Mouse (Mus musculus): ENCODE results near the gene Fam83f. TPM values are rescaled to one million over a fixed set of nuclear protein-coding genes. Genes with fewer than 3 reads are reported as not detected.
A peak's percentile ranks its signal among the peaks of the same experiment; 100 is the strongest.

The Fam83f gene
- polyA plus RNA-seq, 1 experiment from 2014 or later = 6.3 TPM

- H3K4me3 ChIP-seq (ENCODE audit: low read depth, low read length) = 0 out of 2 replicates have a peak overlapping the region, but pooled peaks have one; percentile 16
- H3K27ac ChIP-seq (ENCODE audit: low read depth) = peak overlapping the region; percentile 73
- WGBS = 27% methylated on average over 18 of the region's 18 CpGs
- ATAC-seq (replicated peaks; ENCODE audit: low FRiP score, low TSS enrichment, low read depth) = no peak
- no peaks in the 10 kb centered on the region for H3K27me3 ChIP-seq (replicated peaks; ENCODE audit: control insufficient read depth, insufficient read depth, low read length)
- H3K4me2 ChIP-seq (ENCODE audit: low read length) = peak overlapping the region; percentile 45
- no peaks in the 10 kb centered on the region for H3K9me3 ChIP-seq (ENCODE audit: control insufficient read depth, low read length)
- no peaks in the 10 kb centered on the region for H3K36me3 ChIP-seq (ENCODE audit: control insufficient read depth, insufficient read depth, low read length)
- H3K4me1 ChIP-seq (replicated peaks; ENCODE audit: control insufficient read depth, insufficient read depth, low read length) = peaks cover 26% of the 10 kb centered on the region
- peak; percentile 94 for DNase-seq (ENCODE audit: low spot score)
- H3K9ac ChIP-seq (ENCODE audit: low read length) = no peak overlapping the region
These were observed 34.3 kb downstream of the Fam83f start for GRCm38 (mm10) chr15:80705828-80706549.

GRCm38 (mm10) chr15:80706596-80706995 lies 34.9 kb downstream of the Fam83f start:
- Histone ChIP-seq H3K9me3 (ENCODE audit: control insufficient read depth, low read length) (no peaks in the 10 kb centered on the region), H3K4me3 (ENCODE audit: low read depth, low read length) (0 out of 2 replicates have a peak overlapping the region, but pooled peaks have one; percentile 16), H3K4me1 (replicated peaks; ENCODE audit: control insufficient read depth, insufficient read depth, low read length) (peaks cover 26% of the 10 kb centered on the region), H3K9ac (ENCODE audit: low read length) (no peak overlapping the region), H3K4me2 (ENCODE audit: low read length) (peak overlapping the region; percentile 45), H3K36me3 (ENCODE audit: control insufficient read depth, insufficient read depth, low read length) (no peaks in the 10 kb centered on the region), H3K27ac (ENCODE audit: low read depth) (peak overlapping the region; percentile 73), H3K27me3 (replicated peaks; ENCODE audit: control insufficient read depth, insufficient read depth, low read length) (no peaks in the 10 kb centered on the region)
- ATAC-seq (replicated peaks; ENCODE audit: low FRiP score, low TSS enrichment, low read depth) (no peak), DNase-seq (ENCODE audit: low spot score) (no peak)
- WGBS = 21% methylated on average over 11 of the region's 11 CpGs

GRCm38 (mm10) chr15:80707088-80707487 lies 35.4 kb downstream of the Fam83f start:
- Histone ChIP-seq H3K4me3 (ENCODE audit: low read depth, low read length) (no peak overlapping the region), H3K4me2 (ENCODE audit: low read length) (peak overlapping the region; percentile 45), H3K36me3 (ENCODE audit: control insufficient read depth, insufficient read depth, low read length) (no peaks in the 10 kb centered on the region), H3K27me3 (replicated peaks; ENCODE audit: control insufficient read depth, insufficient read depth, low read length) (no peaks in the 10 kb centered on the region), H3K9ac (ENCODE audit: low read length) (no peak overlapping the region), H3K4me1 (replicated peaks; ENCODE audit: control insufficient read depth, insufficient read depth, low read length) (peaks cover 27% of the 10 kb centered on the region), H3K27ac (ENCODE audit: low read depth) (peak overlapping the region; percentile 73), H3K9me3 (ENCODE audit: control insufficient read depth, low read length) (no peaks in the 10 kb centered on the region)
- no peak for DNase-seq (ENCODE audit: low spot score)
- no peak for ATAC-seq (replicated peaks; ENCODE audit: low FRiP score, low TSS enrichment, low read depth)
- 47% methylated on average over 8 of the region's 8 CpGs for WGBS

- H3K9ac ChIP-seq (ENCODE audit: low read length) = no peak overlapping the region
These were observed 37.9 kb downstream of the Fam83f start for GRCm38 (mm10) chr15:80709593-80709992.

DNA sequence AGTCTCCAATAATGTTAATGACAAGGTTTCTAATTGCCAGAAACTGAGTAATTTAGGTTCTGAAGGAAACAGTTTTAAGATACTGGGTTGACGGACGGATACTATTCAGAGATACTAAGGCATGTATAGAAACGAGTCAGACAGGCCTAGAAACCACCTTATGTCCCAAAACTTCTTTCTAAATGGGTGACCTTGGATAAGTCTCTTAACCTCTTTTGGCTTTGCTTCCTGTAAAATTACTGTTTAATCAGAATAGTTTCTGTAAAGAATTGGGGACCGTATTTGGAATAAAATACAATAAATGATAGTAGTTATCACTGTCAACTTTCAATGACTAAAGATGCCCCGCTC lies 38.6 kb downstream of the Fam83f start:
- H3K36me3 ChIP-seq (ENCODE audit: control insufficient read depth, insufficient read depth, low read length) = no peaks in the 10 kb centered on the region
- 13% methylated on average over 5 of the region's 5 CpGs for WGBS
- H3K4me3 ChIP-seq (ENCODE audit: low read depth, low read length) = peak overlapping the region; percentile 96
- no peak for DNase-seq (ENCODE audit: low spot score)
- H3K4me1 ChIP-seq (replicated peaks; ENCODE audit: control insufficient read depth, insufficient read depth, low read length) = peaks cover 33% of the 10 kb centered on the region
- no peak for ATAC-seq (replicated peaks; ENCODE audit: low FRiP score, low TSS enrichment, low read depth)
- no peaks in the 10 kb centered on the region for H3K27me3 ChIP-seq (replicated peaks; ENCODE audit: control insufficient read depth, insufficient read depth, low read length)
- no peaks in the 10 kb centered on the region for H3K9me3 ChIP-seq (ENCODE audit: control insufficient read depth, low read length)
- peak overlapping the region; percentile 95; the same call in 1 of the 2 replicates for H3K27ac ChIP-seq (ENCODE audit: low read depth)
- H3K9ac ChIP-seq (ENCODE audit: low read length) = no peak overlapping the region; the same call in 1 of the 2 replicates
- peak overlapping the region; percentile 60 for H3K4me2 ChIP-seq (ENCODE audit: low read length)

More at GRCm38 (mm10) chr15:80709593-80709992, 37.9 kb downstream of the Fam83f start:
- Histone ChIP-seq H3K36me3 (ENCODE audit: control insufficient read depth, insufficient read depth, low read length) (no peaks in the 10 kb centered on the region), H3K4me1 (replicated peaks; ENCODE audit: control insufficient read depth, insufficient read depth, low read length) (peaks cover 33% of the 10 kb centered on the region), H3K27ac (ENCODE audit: low read depth) (no peak overlapping the region), H3K4me2 (ENCODE audit: low read length) (no peak overlapping the region), H3K4me3 (ENCODE audit: low read depth, low read length) (no peak overlapping the region), H3K9me3 (ENCODE audit: control insufficient read depth, low read length) (no peaks in the 10 kb centered on the region), H3K27me3 (replicated peaks; ENCODE audit: control insufficient read depth, insufficient read depth, low read length) (no peaks in the 10 kb centered on the region)
- ATAC-seq (replicated peaks; ENCODE audit: low FRiP score, low TSS enrichment, low read depth) (no peak), DNase-seq (ENCODE audit: low spot score) (no peak)
- WGBS = 44% methylated on average over 6 of the region's 6 CpGs

DNA sequence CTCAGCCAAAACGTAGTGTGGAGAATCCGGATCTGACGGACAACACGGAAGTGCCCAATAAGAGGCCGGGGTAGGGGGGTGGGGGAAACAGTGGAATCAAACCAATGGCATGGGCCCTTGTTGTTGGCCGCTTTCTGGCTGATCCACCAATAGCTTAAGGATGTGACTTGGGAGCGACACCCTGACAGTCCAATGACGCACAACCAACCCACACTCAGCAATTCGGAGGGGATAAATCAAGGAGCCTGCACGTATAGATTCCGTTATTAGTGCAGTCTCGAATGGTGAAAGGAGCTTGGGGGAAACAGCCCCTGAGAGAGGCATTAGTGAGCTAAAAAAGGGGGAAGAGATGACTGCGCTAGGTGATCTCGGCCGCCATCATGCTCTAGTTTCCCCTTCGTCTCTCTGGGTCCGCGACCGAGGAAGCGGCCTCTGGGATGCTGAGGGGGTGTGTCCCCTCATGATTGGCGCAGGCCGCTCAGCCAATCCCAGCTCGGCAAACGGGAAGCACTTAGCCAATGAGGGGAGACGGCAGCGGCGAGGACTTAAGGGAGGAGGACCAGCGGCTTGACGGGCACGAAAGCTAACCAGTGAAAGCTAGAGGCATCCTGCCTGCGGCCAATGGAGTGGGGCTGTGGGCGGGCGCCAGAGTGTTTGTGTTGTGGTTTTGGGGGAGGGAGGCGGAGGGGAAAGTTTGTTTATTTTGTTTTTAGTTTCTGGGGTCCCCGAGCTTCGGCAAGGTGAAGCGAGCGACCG lies 39.1 kb downstream of the Fam83f start, which contains the start of gene Tnrc6b:
Tnrc6b (plus strand) TSS at position 706 of the 756 bp plus-strand sequence.
- no peaks in the 10 kb centered on the region for H3K9me3 ChIP-seq (ENCODE audit: control insufficient read depth, low read length)
- peak within 1 kb of the TSS; percentile 68 for H3K4me2 ChIP-seq (ENCODE audit: low read length)
- H3K4me3 ChIP-seq (ENCODE audit: low read depth, low read length) = peak within 1 kb of the TSS; percentile 96
- peaks cover 33% of the 10 kb centered on the region for H3K4me1 ChIP-seq (replicated peaks; ENCODE audit: control insufficient read depth, insufficient read depth, low read length)
- peak within 1 kb of the TSS; percentile 95 for H3K27ac ChIP-seq (ENCODE audit: low read depth)
- no peaks in the 10 kb centered on the region for H3K27me3 ChIP-seq (replicated peaks; ENCODE audit: control insufficient read depth, insufficient read depth, low read length)
- ATAC-seq (replicated peaks; ENCODE audit: low FRiP score, low TSS enrichment, low read depth) (peak; percentile 96), DNase-seq (ENCODE audit: low spot score) (peak; percentile 98)
- WGBS = under 1% methylated on average over 38 of the region's 39 CpGs
- peak within 1 kb of the TSS; percentile 91 for H3K9ac ChIP-seq (ENCODE audit: low read length)
- H3K36me3 ChIP-seq (ENCODE audit: control insufficient read depth, insufficient read depth, low read length) = no peaks in the 10 kb centered on the region

GRCm38 (mm10) chr15:80711401-80712151 lies 39.9 kb downstream of the Fam83f start:
- H3K4me2 ChIP-seq (ENCODE audit: low read length) = peak overlapping the region; percentile 68
- no peaks in the 10 kb centered on the region for H3K9me3 ChIP-seq (ENCODE audit: control insufficient read depth, low read length)
- no peaks in the 10 kb centered on the region for H3K27me3 ChIP-seq (replicated peaks; ENCODE audit: control insufficient read depth, insufficient read depth, low read length)
- DNase-seq (ENCODE audit: low spot score) = peak; percentile 84
- WGBS = under 1% methylated on average over 78 of the region's 106 CpGs
- ATAC-seq (replicated peaks; ENCODE audit: low FRiP score, low TSS enrichment, low read depth) = peak; percentile 54
- peak overlapping the region; percentile 95 for H3K27ac ChIP-seq (ENCODE audit: low read depth)
- H3K9ac ChIP-seq (ENCODE audit: low read length) = peak overlapping the region; percentile 91
- H3K36me3 ChIP-seq (ENCODE audit: control insufficient read depth, insufficient read depth, low read length) = no peaks in the 10 kb centered on the region
- peak overlapping the region; percentile 96 for H3K4me3 ChIP-seq (ENCODE audit: low read depth, low read length)
- H3K4me1 ChIP-seq (replicated peaks; ENCODE audit: control insufficient read depth, insufficient read depth, low read length) = peaks cover 28% of the 10 kb centered on the region

DNA sequence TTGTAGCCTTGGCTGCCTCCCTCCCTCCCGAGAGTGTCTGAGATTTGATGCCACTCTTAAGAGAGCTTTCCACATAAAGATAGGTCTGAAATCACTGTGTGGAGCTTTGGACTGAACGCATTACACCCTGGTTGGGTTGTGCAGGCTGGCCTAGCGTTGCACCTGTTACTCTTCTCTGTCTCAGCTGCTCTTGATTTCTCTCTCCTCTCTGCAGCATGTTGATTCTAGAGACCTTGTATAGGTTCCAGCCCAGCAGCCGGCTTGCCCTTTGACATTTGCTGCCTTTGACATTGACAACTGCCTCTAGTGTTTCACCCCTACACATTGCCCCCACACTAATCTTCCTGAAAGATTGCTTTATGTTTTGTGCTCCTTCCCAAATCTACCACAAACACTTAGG lies 42.7 kb downstream of the Fam83f start:
- 76% methylated on average over 4 of the region's 4 CpGs for WGBS
- ATAC-seq (replicated peaks; ENCODE audit: low FRiP score, low TSS enrichment, low read depth) = no peak
- DNase-seq (ENCODE audit: low spot score) = no peak

More for the DNA sequence above, 42.7 kb downstream of the Fam83f start:
- Histone ChIP-seq H3K9ac (ENCODE audit: low read length) (no peak overlapping the region), H3K4me1 (replicated peaks; ENCODE audit: control insufficient read depth, insufficient read depth, low read length) (peaks cover 15% of the 10 kb centered on the region), H3K27ac (ENCODE audit: low read depth) (no peak overlapping the region), H3K4me2 (ENCODE audit: low read length) (no peak overlapping the region), H3K27me3 (replicated peaks; ENCODE audit: control insufficient read depth, insufficient read depth, low read length) (no peaks in the 10 kb centered on the region), H3K36me3 (ENCODE audit: control insufficient read depth, insufficient read depth, low read length) (no peaks in the 10 kb centered on the region), H3K4me3 (ENCODE audit: low read depth, low read length) (no peak overlapping the region), H3K9me3 (ENCODE audit: control insufficient read depth, low read length) (no peaks in the 10 kb centered on the region)
